Mouse (Mus musculus) spleen, adult 2 months (tissue): ENCODE measurements around the gene Prss8.

Experiments
- CTCF ChIP-seq: fragments of 200-500 bp; IDR thresholded peaks from 2 replicates; pipeline ENCODE4 v1.5.1; 2011; ENCODE audit warnings: mild to moderate bottlenecking, inconsistent platforms; ENCODE audit not compliant: insufficient read depth, insufficient read length, insufficient replicate concordance; ENCODE audit errors: extremely low read depth
- POLR2A ChIP-seq: fragments of 200-500 bp; IDR thresholded peaks from 2 replicates; pipeline ENCODE4 v1.6.1; 2011; ENCODE audit warnings: low read depth, low read length, inconsistent platforms

- TF ChIP-seq POLR2A: no peak
- no peak for TF ChIP-seq CTCF
Measured at GRCm38 (mm10) chr7:127926066-127926465, 3.8 kb downstream of the Prss8 start.
